Mouse (Mus musculus) kidney, adult 11 months (tissue): ENCODE measurements around the gene Exosc3.

Experiments
- DNase-seq: peaks from one replicate; pipeline ENCODE4 v3.0.0; 2022

The Exosc3 gene

DNA sequence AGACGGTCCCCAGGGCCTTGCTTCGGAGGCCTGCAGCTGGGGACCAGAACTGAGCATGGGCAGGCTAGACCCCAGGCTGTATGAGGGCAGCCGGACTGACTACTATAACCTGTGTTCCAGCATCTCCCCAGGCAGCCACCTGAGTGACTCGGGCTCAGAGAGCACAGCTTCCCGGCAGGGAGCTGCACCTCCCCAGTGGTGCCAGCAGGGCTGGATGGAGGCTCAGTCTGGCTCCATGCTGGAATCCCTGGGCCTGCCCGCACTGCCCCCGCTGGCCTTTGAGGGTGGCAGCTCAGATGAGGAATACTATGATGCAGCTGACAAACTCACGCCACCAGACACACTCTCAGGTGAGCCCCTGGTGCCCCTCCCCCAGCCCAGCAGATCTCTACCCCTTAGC, 63.2 kb downstream of the Exosc3 start:
- no peak for DNase-seq

DNA sequence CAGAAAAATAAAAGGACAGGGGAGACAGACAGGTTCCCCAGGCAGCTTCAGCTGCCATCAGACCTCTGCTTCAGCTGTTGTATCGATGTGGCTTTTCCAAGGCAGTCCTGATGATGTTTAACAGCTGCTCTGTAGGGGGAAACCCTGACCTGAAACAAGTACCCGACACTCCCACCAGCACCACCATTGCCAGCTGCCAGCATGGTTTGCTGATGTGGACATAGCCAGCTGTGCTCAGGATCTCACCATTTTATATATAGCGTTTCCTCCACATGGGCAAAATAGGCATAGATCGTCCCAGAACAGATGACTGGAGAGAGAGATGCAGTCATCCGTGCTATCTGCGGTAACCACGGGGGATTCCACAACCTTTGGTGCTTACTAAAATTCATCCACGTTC, 66.8 kb downstream of the Exosc3 start:
- DNase-seq, result no peak

DNA sequence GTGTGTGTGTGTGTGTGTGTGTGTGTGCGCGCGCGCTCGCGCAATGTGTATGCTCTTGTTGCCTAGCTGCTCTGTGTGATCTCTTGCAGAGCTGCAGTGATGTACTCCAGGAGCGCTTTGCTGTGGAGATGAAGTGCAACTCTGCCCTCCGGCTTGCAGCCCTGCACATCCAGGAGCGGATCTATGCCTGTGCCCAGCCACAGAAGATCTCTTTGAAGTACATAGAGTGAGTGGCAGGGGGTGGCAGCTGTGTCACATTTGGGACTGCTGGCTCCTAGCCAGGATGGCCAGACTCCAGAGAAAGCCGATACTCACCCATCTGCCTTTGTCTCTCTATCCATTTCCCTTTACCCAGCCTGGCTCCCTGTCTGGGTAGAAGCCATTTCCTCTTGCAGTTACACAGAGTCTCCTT, 71.5 kb downstream of the Exosc3 start:
- peak; percentile 17 for DNase-seq

DNA sequence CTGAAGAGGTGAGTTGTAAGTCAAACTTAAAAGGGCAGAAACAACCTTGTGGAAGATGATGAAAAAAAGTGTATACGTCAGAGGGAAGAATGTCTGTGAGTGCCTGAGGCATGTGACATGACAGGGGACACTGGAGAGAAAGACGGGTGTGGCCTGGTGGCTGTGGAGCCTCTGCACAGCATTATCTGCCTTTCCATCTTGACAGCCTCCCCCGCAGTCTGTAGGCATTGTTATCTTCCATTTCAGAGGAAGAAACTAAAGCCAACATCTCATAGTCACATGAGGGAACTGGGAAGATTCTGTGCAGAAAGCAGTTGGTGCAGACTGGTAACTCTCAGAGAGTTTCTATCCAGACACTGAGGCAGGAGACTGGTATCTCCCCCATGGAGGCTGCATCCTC, 74.6 kb downstream of the Exosc3 start:
- DNase-seq, result no peak
